Mouse (Mus musculus) stomach, embryonic 15.5 days (tissue): Measurements from ENCODE around the gene Ankrd13b. TPM values are rescaled to one million over a fixed set of nuclear protein-coding genes. Genes with fewer than 3 reads are reported as not detected.

Source experiments
- ATAC-seq: fragments of 200-750 bp; cut with Nextera tagmentation; 2 replicates; pipeline ENCODE4 v1.8.0; 2017; ENCODE audit warnings: low read depth, moderate number of reproducible peaks, moderate TSS enrichment; ENCODE audit not compliant: insufficient read depth, low FRiP score
- H3K27ac ChIP-seq: fragments of 300-500 bp; sonication (generic); 2 replicates; pipeline ENCODE4 v1.5.1; 2015; ENCODE audit warnings: mild to moderate bottlenecking, inconsistent platforms
- H3K27me3 ChIP-seq: fragments of 300-500 bp; sonication (generic); replicated peaks from 2 replicates; pipeline ENCODE4 v1.6.1; 2015; ENCODE audit warnings: inconsistent platforms
- H3K36me3 ChIP-seq: fragments of 300-500 bp; sonication (generic); 2 replicates; pipeline ENCODE4 v1.6.1; 2015; ENCODE audit warnings: inconsistent platforms
- H3K4me1 ChIP-seq: fragments of 300-500 bp; sonication (generic); 2 replicates; pipeline ENCODE4 v1.6.1; 2015; ENCODE audit warnings: inconsistent platforms
- H3K4me2 ChIP-seq: fragments of 300-500 bp; sonication (generic); 2 replicates; pipeline ENCODE4 v1.6.1; 2015; ENCODE audit warnings: mild to moderate bottlenecking, inconsistent platforms
- H3K4me3 ChIP-seq: fragments of 300-500 bp; sonication (generic); replicated peaks from 2 replicates; pipeline ENCODE4 v1.5.1; 2015; ENCODE audit warnings: inconsistent platforms
- H3K9ac ChIP-seq: fragments of 300-500 bp; sonication (generic); 2 replicates; pipeline ENCODE4 v1.6.1; 2015; ENCODE audit warnings: inconsistent platforms
- H3K9me3 ChIP-seq: fragments of 300-500 bp; sonication (generic); 2 replicates; pipeline ENCODE4 v1.6.1; 2016; ENCODE audit warnings: inconsistent platforms
- WGBS: fragments of 180-500 bp; shearing (Covaris S2); methylation state at CpG from one replicate; pipeline ENCODE4 v1.1.7; 2015; 5-methylcytosine and 5-hydroxymethylcytosine counted together
- polyA plus RNA-seq: library from polyadenylated mRNA; unstranded; fragments of >200 nt; fragmentation: Nextera tagmentation; extraction: Ambion mirVana; gene quantifications from 2 replicates; pipeline ENCODE4 v1.2.1, GENCODE M21; 2015

Ankrd13b gene
- polyA plus RNA-seq, 1 experiment from 2014 or later = 5.9 TPM

GRCm38 (mm10) chr11:77464684-77465083 lies 24.8 kb downstream of the Ankrd13b start:
- peaks cover 63% of the 10 kb centered on the region for H3K27me3 ChIP-seq
- no peaks in the 10 kb centered on the region for H3K36me3 ChIP-seq
- H3K4me2 ChIP-seq = no peak overlapping the region
- H3K27ac ChIP-seq = no peak overlapping the region
- H3K9me3 ChIP-seq = no peaks in the 10 kb centered on the region
- no peak overlapping the region for H3K4me3 ChIP-seq
- 59% methylated on average over 4 of the region's 4 CpGs for WGBS
- peaks cover 18% of the 10 kb centered on the region for H3K4me1 ChIP-seq
- no peak overlapping the region for H3K9ac ChIP-seq
- no peak for ATAC-seq

GRCm38 (mm10) chr11:77463786-77464185 lies 25.7 kb downstream of the Ankrd13b start:
- ATAC-seq = no peak
- H3K9me3 ChIP-seq = no peaks in the 10 kb centered on the region
- 63% methylated on average over 10 of the region's 10 CpGs for WGBS
- H3K9ac ChIP-seq = no peak overlapping the region
- peaks cover 57% of the 10 kb centered on the region for H3K27me3 ChIP-seq
- H3K27ac ChIP-seq = no peak overlapping the region
- H3K4me3 ChIP-seq = no peak overlapping the region
- peaks cover 18% of the 10 kb centered on the region for H3K4me1 ChIP-seq
- no peak overlapping the region for H3K4me2 ChIP-seq
- no peaks in the 10 kb centered on the region for H3K36me3 ChIP-seq

- no peaks in the 10 kb centered on the region for H3K36me3 ChIP-seq
- peaks cover 54% of the 10 kb centered on the region for H3K27me3 ChIP-seq
- no peak overlapping the region for H3K27ac ChIP-seq
- peaks cover 18% of the 10 kb centered on the region for H3K4me1 ChIP-seq
- WGBS = 37% methylated on average over 8 of the region's 8 CpGs
- no peak for ATAC-seq
- peak overlapping the region; percentile 98 for H3K4me2 ChIP-seq
- no peak overlapping the region for H3K9ac ChIP-seq
- H3K9me3 ChIP-seq = no peaks in the 10 kb centered on the region
- peak overlapping the region; percentile 52 for H3K4me3 ChIP-seq
Observed at GRCm38 (mm10) chr11:77463101-77463445, 26.4 kb downstream of the Ankrd13b start.

- Histone ChIP-seq H3K4me3 (peak within 1 kb of the TSS; percentile 52), H3K9me3 (no peaks in the 10 kb centered on the region), H3K4me1 (peaks cover 18% of the 10 kb centered on the region), H3K4me2 (peak within 1 kb of the TSS; percentile 98), H3K9ac (no peak within 1 kb of the TSS; the same call in 1 of the 2 replicates), H3K27ac (no peak within 1 kb of the TSS), H3K36me3 (no peaks in the 10 kb centered on the region), H3K27me3 (peaks cover 48% of the 10 kb centered on the region)
- under 1% methylated on average over 55 of the region's 73 CpGs for WGBS
- ATAC-seq = peak; percentile 75
Observed at GRCm38 (mm10) chr11:77462283-77463100, 27.0 kb downstream of the Ankrd13b start, which contains the start of gene Coro6. Gene Coro6 (plus strand): TSS chr11:77462411.

- peak overlapping the region; percentile 52 for H3K4me3 ChIP-seq
- no peaks in the 10 kb centered on the region for H3K36me3 ChIP-seq
- WGBS = 2% methylated on average over 6 of the region's 6 CpGs
- H3K27me3 ChIP-seq = peaks cover 43% of the 10 kb centered on the region
- no peak overlapping the region for H3K9ac ChIP-seq
- ATAC-seq = no peak
- H3K9me3 ChIP-seq = no peaks in the 10 kb centered on the region
- H3K4me2 ChIP-seq = peak overlapping the region; percentile 98
- peaks cover 13% of the 10 kb centered on the region for H3K4me1 ChIP-seq
- no peak overlapping the region for H3K27ac ChIP-seq
Observed at GRCm38 (mm10) chr11:77461856-77462255, 27.6 kb downstream of the Ankrd13b start.

GRCm38 (mm10) chr11:77456866-77457265 lies 32.6 kb downstream of the Ankrd13b start:
- no peak for ATAC-seq
- H3K4me1 ChIP-seq = no peaks in the 10 kb centered on the region
- H3K4me3 ChIP-seq = no peak overlapping the region
- peaks cover 9% of the 10 kb centered on the region; the same call in 1 of the 2 replicates for H3K27me3 ChIP-seq
- H3K4me2 ChIP-seq = no peak overlapping the region
- no peaks in the 10 kb centered on the region for H3K36me3 ChIP-seq
- WGBS = 39% methylated on average over 6 of the region's 6 CpGs
- no peaks in the 10 kb centered on the region for H3K9me3 ChIP-seq
- H3K27ac ChIP-seq = peak overlapping the region; percentile 44; the same call in 1 of the 2 replicates
- H3K9ac ChIP-seq = no peak overlapping the region

- Histone ChIP-seq H3K4me3 (no peak overlapping the region), H3K4me1 (no peaks in the 10 kb centered on the region), H3K9ac (no peak overlapping the region), H3K9me3 (no peaks in the 10 kb centered on the region), H3K36me3 (no peaks in the 10 kb centered on the region), H3K27me3 (peaks cover 5% of the 10 kb centered on the region; the same call in 1 of the 2 replicates), H3K27ac (no peak overlapping the region), H3K4me2 (no peak overlapping the region)
- ATAC-seq = no peak
- WGBS = 81% methylated on average over 9 of the region's 9 CpGs
Observed at GRCm38 (mm10) chr11:77455770-77456510, 33.5 kb downstream of the Ankrd13b start.

- WGBS = 93% methylated on average over 2 of the region's 2 CpGs
- no peak for ATAC-seq
- H3K4me2 ChIP-seq = no peak overlapping the region
- no peaks in the 10 kb centered on the region for H3K27me3 ChIP-seq
- no peak overlapping the region for H3K9ac ChIP-seq
- H3K4me1 ChIP-seq = no peaks in the 10 kb centered on the region
- H3K9me3 ChIP-seq = no peaks in the 10 kb centered on the region
- H3K4me3 ChIP-seq = no peak overlapping the region
- 0 out of 2 replicates have a peak, but pooled peaks cover 3% of the 10 kb centered on the region for H3K36me3 ChIP-seq
- no peak overlapping the region for H3K27ac ChIP-seq
Observed at GRCm38 (mm10) chr11:77453388-77453787, 36.1 kb downstream of the Ankrd13b start.

- no peak overlapping the region for H3K4me2 ChIP-seq
- H3K27me3 ChIP-seq = no peaks in the 10 kb centered on the region
Observed at GRCm38 (mm10) chr11:77451670-77452069, 37.8 kb downstream of the Ankrd13b start.

GRCm38 (mm10) chr11:77449224-77449623 lies 40.3 kb downstream of the Ankrd13b start:
- Histone ChIP-seq H3K36me3 (0 out of 2 replicates have a peak, but pooled peaks cover 3% of the 10 kb centered on the region), H3K4me3 (no peak overlapping the region), H3K27me3 (no peaks in the 10 kb centered on the region), H3K27ac (no peak overlapping the region), H3K4me1 (no peaks in the 10 kb centered on the region), H3K9ac (no peak overlapping the region), H3K9me3 (no peaks in the 10 kb centered on the region), H3K4me2 (no peak overlapping the region)
- ATAC-seq = no peak
- WGBS = 91% methylated on average over 7 of the region's 7 CpGs

More at GRCm38 (mm10) chr11:77451670-77452069, 37.8 kb downstream of the Ankrd13b start:
- no peak for ATAC-seq
- WGBS = 94% methylated on average over 2 of the region's 2 CpGs
- Histone ChIP-seq H3K9ac (no peak overlapping the region), H3K4me1 (no peaks in the 10 kb centered on the region), H3K36me3 (0 out of 2 replicates have a peak, but pooled peaks cover 3% of the 10 kb centered on the region), H3K27ac (no peak overlapping the region), H3K4me3 (no peak overlapping the region), H3K9me3 (no peaks in the 10 kb centered on the region)

GRCm38 (mm10) chr11:77446628-77447041 lies 42.8 kb downstream of the Ankrd13b start:
- ATAC-seq = peak; percentile 77; the same call in 1 of the 2 replicates

GRCm38 (mm10) chr11:77444939-77445338 lies 44.5 kb downstream of the Ankrd13b start:
- Histone ChIP-seq H3K9me3 (no peaks in the 10 kb centered on the region), H3K36me3 (0 out of 2 replicates have a peak, but pooled peaks cover 3% of the 10 kb centered on the region), H3K27me3 (no peaks in the 10 kb centered on the region), H3K27ac (no peak overlapping the region), H3K4me3 (no peak overlapping the region), H3K4me1 (no peaks in the 10 kb centered on the region), H3K9ac (no peak overlapping the region), H3K4me2 (no peak overlapping the region)
- 29% methylated on average over 2 of the region's 2 CpGs for WGBS
- no peak for ATAC-seq

More at GRCm38 (mm10) chr11:77446628-77447041, 42.8 kb downstream of the Ankrd13b start:
- H3K27ac ChIP-seq = no peak overlapping the region
- 33% methylated on average over 6 of the region's 6 CpGs for WGBS
- H3K9me3 ChIP-seq = no peaks in the 10 kb centered on the region
- no peak overlapping the region for H3K4me2 ChIP-seq
- no peaks in the 10 kb centered on the region for H3K4me1 ChIP-seq
- H3K27me3 ChIP-seq = no peaks in the 10 kb centered on the region
- no peak overlapping the region for H3K4me3 ChIP-seq
- H3K9ac ChIP-seq = no peak overlapping the region
- H3K36me3 ChIP-seq = 0 out of 2 replicates have a peak, but pooled peaks cover 3% of the 10 kb centered on the region
